Mouse (Mus musculus): ENCODE measurements around the gene Tmem256.
A peak's percentile ranks its signal among the peaks of the same experiment; 100 is the strongest.

The Tmem256 gene

GRCm38 (mm10) chr11:69837952-69838713 lies at the start of gene Tmem256:
Gene Tmem256 (plus strand): TSS chr11:69838514.
- peak; percentile 99 for DNase-seq (ENCODE audit: inconsistent ontology term)

GRCm38 (mm10) chr11:69789431-69789830 lies 48.9 kb upstream of the Tmem256 start:
- DNase-seq (ENCODE audit: inconsistent ontology term), result no peak

DNA sequence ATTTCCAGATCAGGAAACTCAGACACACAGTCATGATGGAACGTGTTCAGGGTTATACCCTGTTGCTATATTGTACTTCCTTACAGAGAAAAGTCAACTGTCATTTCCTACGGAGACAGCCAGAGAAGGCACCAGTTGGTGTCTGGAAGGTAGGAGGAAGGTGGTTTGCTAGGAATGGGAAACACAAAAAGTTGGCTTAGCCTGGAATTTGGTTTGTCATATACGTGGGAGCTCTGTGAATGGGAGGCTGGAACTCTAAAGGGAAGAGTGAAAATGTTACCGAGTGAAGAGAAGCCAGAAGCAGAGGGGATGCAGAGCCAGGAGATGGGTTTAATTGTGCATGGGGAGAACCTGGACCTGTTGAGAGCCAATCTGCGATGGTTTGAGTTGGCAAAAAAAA lies 46.9 kb upstream of the Tmem256 start:
- DNase-seq (ENCODE audit: inconsistent ontology term), result no peak

DNA sequence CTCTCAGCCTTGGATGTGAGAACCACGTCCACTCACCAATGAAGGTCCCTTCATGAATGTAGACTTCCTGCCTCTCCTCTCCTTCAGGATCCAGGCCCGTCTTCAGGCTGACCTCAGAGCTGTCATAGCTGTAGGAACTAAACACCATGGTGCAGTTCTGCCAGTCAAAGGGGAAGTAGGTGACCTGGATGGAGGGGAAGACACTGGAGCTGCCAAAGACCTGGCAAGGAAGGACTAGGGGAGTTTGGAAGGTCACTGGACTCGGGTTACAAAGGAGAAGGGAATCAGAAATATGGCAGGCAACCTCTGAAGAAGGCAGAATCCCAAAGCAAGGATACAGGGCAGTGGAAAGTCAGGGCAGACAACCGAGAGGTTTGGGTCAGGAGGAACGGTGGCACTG lies 44.9 kb upstream of the Tmem256 start:
- DNase-seq (ENCODE audit: inconsistent ontology term), result no peak

GRCm38 (mm10) chr11:69795168-69795982 lies 42.9 kb upstream of the Tmem256 start, which contains the start of gene Chrnb1:
Gene Chrnb1 (minus strand): TSS chr11:69795943.
- peak; percentile 99 for DNase-seq (ENCODE audit: inconsistent ontology term)

DNA sequence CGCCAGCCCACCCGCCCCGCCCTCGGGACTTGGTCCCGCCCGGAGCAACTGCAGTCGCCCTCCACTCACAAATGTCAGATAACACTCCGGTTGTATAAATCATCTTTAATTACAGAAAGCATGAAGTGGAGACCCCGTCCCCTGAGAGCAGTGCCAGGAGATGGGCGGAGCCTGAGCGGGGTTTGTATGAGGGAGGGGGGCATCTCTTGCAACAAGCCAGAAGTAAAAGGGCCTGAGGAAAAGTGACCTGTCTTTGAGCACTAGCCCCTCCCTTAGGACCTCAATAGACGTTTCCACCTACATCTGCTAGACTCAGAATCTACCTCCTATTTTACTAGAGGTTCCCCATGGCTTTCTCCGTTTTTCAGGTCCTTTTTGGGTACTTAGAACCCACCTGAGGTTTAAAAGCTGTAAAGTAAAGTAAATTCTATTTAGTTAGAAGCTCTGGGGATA lies 42.3 kb upstream of the Tmem256 start:
- DNase-seq (ENCODE audit: inconsistent ontology term), result no peak

DNA sequence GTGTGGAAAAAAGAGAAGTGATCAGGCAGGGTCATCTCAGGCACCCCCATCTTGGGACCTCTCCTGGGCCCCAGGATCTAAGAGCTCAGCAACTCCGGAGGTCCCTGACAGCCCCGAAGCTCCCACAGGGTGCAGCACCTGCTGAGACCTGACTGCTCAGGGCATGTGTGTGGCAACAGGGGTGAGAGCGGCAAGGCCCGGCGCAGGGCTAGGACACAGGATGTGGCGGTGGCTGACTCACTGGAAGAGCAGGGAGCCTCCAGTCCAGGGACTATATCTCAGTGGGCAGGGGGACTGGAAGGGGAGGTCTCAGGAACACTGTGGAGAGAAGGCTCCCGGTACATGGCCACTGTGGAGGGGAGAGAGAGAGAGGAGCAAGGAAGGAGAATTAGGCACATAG lies 40.4 kb upstream of the Tmem256 start:
- DNase-seq (ENCODE audit: inconsistent ontology term), result no peak

DNA sequence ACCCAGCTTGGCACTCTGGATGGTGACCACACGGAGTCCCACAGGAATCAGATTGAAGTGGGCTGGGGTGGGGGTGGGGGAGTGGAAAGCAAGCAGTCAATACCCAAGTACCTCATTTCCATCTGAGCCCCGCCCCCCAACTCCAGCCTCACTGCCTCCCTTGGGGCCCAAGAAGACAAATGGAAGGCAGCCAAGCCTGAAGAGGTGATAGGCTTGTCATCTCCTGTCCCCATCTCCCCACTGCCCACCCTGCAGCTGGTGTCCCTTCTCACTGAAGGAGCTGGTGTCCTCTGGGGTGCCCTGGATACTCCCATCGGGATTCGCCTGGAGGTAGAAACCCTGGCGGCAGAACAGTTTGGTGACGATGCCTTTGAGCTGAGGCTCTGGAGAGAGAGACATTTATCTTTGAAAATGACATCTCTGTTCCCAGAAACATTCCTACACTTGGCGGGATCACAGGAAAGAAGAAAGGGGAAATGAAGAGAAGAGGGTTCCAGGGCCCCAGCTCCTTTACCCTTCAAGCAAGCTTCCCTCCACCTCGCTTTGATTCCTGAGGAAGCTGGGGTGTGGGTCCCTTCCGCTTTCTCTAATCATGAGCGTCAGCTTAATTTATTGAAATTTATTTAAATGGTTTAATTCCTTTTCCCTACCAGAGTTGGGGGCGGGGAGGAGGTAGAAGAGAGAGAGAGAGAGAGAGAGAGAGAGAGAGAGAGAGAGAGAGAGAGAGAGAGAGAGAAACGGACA lies 38.7 kb upstream of the Tmem256 start:
- no peak for DNase-seq (ENCODE audit: inconsistent ontology term)

DNA sequence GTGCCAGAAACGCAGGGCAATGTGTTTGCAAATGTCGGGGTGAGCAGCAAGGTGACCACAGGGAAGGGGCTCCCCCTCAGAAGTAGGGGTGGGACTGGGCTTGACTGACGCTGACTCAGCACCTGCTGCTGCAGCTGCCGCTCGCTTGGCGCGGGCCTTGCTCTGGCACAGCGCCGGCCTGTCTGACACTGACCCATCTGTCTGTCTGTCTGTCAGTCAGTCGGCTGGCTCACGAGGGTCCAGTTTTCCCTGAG lies 38.2 kb upstream of the Tmem256 start:
- peak; percentile 32 for DNase-seq (ENCODE audit: inconsistent ontology term)

GRCm38 (mm10) chr11:69800392-69801197 lies 37.7 kb upstream of the Tmem256 start:
- DNase-seq (ENCODE audit: inconsistent ontology term), result peak; percentile 49

DNA sequence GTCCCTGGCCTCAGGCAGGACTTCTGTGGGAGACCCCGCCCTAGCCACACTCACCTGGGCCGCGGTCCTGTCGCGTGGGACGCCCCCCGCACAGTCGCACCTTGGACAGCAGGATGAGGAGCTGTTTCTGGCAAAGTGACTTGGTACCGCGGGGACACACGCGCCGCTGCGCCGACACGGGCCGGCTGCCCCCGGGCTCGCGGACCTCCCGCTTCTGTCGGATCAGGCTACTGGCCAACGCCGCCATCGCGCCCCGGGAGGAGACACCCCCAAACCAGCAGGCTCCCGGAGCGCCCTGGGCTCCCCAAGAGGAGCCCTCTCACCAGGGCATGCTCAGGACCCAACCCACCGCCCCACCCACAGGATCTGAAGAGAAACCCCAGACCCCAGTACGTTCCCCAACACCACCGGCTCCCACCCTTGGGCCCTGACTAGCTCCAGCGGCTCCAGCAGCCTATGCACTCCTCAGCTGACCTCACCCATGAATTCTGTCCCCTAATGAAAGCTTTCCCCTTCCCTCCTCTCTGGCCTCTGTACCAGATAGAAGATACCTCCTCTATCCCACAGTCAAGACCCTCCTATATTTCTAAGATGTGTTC lies 36.8 kb upstream of the Tmem256 start, which contains the start of gene Fgf11:
TSS of gene Fgf11 (minus strand) at position 479 of the 599 bp plus-strand sequence.
- DNase-seq (ENCODE audit: inconsistent ontology term), result no peak

- peak; percentile 93 for DNase-seq (ENCODE audit: inconsistent ontology term)
Observed at GRCm38 (mm10) chr11:69802648-69803105, 35.6 kb upstream of the Tmem256 start.

DNA sequence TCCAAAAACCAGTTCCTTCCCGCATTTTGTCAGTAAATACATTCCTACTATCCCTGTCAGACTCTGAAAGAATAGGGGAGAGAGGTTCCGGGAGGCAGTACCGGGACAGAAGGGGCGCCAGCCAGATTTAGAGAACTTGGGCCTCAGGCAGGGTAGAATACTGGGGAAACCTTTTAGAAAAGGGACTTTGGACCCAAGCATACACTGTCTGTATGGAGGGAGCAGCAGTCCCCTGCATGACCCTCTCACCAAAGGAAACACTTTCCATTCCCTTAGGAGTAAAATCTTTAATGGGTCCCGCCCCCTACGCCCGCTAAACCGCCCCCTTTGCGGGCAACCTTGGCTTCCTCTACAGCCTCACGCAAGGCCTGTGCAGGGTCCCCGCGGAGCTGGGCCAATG lies 35.0 kb upstream of the Tmem256 start:
- DNase-seq (ENCODE audit: inconsistent ontology term), result peak; percentile 38

GRCm38 (mm10) chr11:69803786-69804651 lies 34.3 kb upstream of the Tmem256 start:
- DNase-seq (ENCODE audit: inconsistent ontology term), result peak; percentile 78

DNA sequence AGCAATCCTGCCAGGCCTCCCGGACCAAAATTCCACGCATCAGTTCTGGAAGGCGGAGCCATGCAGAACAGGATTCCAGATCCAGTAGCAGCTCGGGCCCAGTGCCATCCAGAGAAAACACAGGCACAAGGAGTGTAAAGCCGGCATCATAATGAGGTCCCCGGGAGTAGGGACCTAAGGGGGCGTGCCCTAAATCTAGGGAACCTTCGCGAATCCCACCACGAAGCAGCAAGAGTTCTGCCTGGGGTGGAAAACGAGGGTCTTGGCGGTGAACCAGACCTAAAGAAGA lies 33.7 kb upstream of the Tmem256 start:
- no peak for DNase-seq (ENCODE audit: inconsistent ontology term)

- DNase-seq (ENCODE audit: inconsistent ontology term), result no peak
Observed at GRCm38 (mm10) chr11:69804972-69805909, 33.1 kb upstream of the Tmem256 start, which contains the start of gene Tmem102. Gene Tmem102 (minus strand): TSS chr11:69805624.

DNA sequence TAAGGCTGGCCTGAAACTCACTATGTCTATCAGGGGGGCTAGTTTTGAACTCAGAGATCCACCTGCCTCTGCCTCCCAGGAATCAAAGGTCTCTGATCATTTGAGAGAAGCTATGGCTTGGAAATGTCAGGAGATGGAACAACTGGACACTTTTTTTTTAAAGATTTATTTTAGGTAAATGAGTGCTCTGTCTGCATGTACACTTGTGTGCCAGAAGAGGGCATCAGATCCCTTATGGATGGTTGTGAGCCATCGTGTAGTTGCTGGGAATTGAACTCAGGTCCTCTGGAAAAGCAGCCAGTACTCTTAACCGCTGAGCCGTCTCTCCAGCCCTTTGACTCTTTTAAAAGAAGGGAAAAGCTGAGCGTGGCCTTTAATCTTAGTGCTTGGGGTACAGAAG lies 31.9 kb upstream of the Tmem256 start:
- DNase-seq (ENCODE audit: inconsistent ontology term), result no peak

DNA sequence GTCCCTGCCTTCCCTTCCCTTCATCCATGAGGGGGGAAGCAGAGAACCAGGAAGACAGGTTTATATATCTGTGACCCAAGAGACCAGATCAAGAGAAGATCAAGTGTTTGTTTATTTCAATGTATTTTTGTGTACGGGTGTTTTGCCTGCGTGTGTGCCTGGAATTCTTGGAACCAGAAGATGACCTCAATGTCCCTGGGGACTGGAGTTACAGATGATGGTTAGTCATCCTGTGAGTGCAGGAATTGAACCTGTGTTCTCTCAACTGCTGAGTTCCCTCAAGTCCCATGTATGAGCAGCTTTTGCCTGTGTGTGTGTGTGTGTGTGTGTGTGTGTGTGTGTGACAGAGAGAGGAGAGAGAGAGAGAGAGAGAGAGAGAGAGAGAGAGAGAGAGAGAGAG lies 30.7 kb upstream of the Tmem256 start:
- DNase-seq (ENCODE audit: inconsistent ontology term), result no peak

DNA sequence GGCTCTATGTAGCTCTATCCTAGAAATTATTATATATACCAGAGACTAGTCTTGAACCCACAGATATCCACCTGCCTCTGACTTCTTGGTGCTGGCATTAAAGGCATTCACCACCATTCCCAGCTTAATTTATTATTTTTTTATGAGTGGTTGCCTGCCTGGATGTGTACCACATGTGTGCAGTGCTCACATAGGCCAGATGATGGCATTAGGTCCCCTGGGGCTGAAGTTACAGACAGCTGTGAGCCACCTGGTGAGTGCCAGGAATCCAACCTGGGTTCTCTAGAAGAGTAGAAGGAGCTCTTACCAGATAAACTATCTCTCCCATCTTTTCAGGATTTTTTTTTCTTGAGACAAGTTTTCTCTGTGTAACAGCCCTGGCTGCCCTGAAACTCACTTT lies 28.0 kb upstream of the Tmem256 start:
- no peak for DNase-seq (ENCODE audit: inconsistent ontology term)

Measured in Muller cell, postnatal 12 days (primary cell).